Mouse (Mus musculus): ENCODE measurements around the gene Tmem128.

Gene Tmem128

DNA sequence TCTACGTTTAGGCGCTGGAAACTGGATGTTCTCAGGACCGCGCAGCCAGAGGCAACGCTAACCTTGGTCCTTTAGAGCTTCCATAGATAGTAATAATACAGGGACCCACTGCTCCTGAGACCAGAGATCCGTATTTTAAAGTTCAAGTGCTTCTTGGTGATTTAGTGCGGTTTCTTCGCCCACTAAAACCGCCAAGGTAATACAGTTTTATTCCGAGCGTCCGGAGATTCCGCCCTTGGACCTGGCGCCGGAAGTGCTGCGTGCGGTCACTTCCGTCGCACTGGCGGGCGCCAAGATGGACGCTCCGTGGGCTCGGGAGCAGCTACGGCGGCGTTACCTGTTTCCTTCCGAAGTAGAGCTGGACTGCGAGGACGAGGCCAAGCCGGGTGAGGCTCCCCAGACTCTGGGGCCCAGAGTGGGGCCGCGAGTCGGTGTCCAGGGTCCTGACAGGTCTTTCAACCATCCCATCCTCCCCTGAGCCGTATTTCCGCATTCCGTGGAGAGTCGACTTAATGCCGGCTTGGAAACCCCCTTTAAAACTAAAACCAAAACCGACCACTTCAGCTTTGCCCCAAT lies at the start of gene Tmem128:
TSS of gene Tmem128 (plus strand) at position 79 of the 576 bp plus-strand sequence.
- DNase-seq (ENCODE audit: low spot score) = peak; percentile 78

GRCm38 (mm10) chr5:38211691-38212090 lies 48.3 kb upstream of the Tmem128 start:
- DNase-seq (ENCODE audit: low spot score) = no peak

DNA sequence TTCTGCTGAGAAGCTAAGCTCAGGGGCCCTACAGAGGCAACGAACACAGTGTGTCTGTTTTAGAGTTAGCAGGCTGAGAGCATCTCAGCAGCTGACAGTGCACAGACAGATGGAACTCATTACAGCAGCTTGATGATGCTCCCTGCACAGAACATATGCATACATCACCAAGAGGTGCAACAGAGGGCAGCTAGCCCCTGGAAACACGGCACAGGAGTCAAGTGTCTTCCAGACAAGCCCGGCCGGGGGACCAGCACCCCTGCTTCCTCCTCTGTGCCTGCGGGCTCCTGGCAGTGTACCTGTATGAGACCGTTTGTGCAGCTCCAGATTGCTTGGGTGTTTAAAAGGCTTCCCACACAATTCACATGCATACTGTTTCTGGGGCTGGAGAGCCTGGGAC lies 47.0 kb upstream of the Tmem128 start:
- DNase-seq (ENCODE audit: low spot score) = peak; percentile 39

DNA sequence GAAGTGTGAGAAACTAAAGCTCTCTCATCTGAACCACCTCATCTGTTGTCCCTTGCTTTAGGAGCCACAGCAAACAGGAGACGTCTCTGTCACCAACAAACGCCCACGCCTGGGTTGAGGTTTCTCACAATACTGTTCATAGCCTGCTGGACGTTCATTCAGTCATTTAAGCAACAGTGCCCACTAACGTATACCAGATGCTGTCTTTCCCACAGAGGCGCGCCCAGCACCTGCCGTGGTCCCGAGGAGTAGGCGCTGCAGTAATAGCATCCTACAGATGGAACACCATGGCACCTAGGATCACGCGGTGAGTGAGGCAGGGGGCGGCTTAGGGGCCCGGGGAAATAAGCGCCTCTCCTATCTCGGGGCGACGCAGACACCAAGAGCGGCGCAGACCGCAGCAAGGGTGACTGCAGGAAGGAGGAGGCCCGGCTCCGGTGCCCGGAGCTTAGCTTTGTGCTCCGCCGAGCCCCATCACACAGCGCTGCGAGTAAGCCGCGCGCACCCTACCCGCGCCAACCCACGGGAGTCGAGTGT lies 40.1 kb upstream of the Tmem128 start:
- DNase-seq (ENCODE audit: low spot score) = peak; percentile 40

- peak; percentile 91 for DNase-seq (ENCODE audit: low spot score)
Measured at GRCm38 (mm10) chr5:38220328-38220912, 39.6 kb upstream of the Tmem128 start, which contains the start of the genes Zbtb49 and Lyar. Zbtb49 (minus strand) TSS chr5:38220457. Lyar (plus strand) TSS chr5:38220470.

- DNase-seq (ENCODE audit: low spot score) = peak; percentile 69
Measured at GRCm38 (mm10) chr5:38235422-38235821, 24.6 kb upstream of the Tmem128 start.

GRCm38 (mm10) chr5:38236627-38237026 lies 23.4 kb upstream of the Tmem128 start:
- DNase-seq (ENCODE audit: low spot score) = no peak

DNA sequence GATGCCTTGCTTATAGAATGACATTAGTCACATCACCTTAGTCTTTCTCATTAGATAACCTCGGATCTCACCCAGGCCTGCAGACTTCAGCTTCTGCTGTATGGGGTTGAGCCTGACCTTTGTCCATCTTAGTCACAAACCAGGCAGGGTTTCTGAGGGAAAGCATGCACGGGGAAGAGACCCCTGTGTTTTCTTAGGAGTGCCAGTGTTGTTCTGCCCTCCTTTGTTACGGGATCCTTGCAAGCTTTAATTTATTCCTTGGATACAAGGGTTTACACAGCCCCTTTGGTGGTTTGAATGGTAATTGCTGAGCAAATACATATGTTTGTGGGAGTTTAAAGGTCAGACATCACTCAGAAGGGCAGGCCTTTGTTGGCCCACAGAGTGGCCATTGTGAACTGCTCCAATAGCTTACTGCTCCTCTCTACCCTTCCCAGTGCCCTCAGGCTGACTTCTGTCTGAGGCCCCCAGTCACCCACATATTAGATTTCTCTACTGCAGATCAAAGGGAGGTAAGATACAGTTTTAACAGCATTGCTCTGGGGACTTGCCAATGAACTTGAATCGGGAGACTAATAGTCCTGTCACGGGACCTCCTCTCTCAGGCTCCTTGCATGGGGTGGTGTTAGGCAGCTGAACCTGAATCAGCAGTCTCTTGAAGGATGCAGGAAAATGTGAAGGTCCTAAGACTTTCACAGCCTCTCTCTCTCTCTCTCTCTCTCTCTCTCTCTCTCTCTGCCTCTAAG lies 19.1 kb upstream of the Tmem128 start:
- DNase-seq (ENCODE audit: low spot score) = peak; percentile 71

DNA sequence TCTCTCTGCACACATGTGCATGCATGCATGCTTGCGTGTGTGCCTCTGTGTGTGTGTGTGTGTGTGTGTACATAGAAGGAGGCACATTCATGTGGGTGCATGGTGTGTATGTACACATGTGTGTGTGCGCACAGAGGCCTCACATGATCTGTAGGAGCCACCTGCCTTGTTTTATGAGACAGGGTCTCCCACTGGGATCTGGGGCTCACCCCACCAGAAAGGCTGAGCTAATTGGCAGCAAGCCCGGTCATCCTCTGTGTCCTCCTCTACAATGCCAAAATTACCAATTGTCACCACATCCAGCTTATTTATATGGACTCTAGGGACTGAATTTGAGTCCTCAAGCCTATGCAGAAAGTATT lies 18.5 kb upstream of the Tmem128 start:
- DNase-seq (ENCODE audit: low spot score) = no peak

DNA sequence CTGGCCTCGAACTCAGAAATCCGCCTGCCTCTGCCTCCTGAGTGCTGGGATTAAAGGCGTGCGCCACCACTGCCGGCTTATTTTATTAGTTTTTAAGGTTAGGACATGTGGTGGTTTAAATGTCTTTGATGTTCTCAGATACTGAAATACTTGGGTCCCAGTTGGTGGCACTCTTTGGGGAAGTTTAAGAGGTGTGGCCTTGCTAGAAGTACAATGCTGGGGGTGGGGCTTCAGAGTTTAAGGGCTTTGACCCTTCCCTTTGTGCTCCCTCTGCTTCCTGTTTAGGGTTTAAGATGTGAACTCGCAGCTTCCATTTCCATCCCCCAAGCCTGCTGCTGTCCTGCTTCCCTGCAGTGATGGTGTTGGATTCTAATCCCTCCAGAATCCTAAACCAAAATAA lies 18.0 kb upstream of the Tmem128 start:
- no peak for DNase-seq (ENCODE audit: low spot score)

GRCm38 (mm10) chr5:38255195-38255594 lies 4.8 kb upstream of the Tmem128 start:
- no peak for DNase-seq (ENCODE audit: low spot score)

DNA sequence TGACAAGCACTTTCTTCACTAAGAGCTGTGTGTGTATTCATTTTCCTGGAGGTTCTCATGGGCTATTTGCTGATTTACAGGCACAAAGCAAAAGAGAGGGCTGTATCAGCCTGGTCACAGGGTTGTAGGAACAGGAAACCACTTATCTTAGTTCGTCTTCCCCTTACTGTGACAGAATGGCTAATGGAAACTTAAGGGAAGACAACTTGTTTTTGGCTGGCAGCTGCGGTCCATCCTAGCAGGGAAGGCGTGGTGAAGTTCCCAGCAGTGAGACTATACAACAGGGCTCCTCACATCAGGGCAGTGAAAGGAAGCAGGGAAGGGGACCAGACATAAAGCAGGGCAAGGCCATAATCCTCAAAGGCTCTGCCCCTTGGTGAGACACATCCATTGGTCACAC lies 4.3 kb upstream of the Tmem128 start:
- no peak for DNase-seq (ENCODE audit: low spot score)

GRCm38 (mm10) chr5:38256551-38256950 lies 3.4 kb upstream of the Tmem128 start:
- no peak for DNase-seq (ENCODE audit: low spot score)

DNA sequence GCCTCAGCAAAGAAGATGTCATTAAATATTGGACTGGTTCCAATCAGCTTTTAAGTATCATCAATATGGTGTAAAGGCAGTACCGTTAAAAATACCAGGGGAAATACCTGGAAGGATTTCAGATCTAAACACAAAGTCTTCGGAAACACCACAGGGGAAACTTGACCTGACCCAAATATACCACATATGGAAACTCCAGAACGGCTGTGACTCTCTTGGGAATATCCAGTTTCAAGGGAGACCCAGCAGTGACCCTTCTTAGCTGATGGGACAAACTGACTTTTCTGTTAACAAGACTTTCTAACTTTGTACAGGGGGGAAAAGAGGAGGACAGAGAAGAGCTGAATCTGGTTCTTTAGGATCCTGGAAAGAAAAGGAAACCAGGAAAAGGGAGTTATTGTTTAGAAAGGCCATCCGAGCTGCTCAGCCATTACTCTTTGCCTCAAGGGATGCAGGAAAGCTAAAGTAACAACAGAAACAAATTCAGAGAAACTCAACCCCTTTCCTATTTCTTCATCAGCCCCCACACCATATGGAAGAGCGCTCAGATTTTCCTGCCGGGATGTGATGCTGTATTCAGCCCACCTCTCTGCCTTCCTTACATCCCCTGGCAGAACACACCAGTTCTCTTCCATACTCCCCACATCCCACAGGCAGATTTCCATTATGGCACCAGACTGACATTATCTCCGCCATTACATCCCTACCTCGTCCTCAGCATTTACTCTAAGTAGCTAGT lies 1.8 kb upstream of the Tmem128 start:
- no peak for DNase-seq (ENCODE audit: low spot score)

DNA sequence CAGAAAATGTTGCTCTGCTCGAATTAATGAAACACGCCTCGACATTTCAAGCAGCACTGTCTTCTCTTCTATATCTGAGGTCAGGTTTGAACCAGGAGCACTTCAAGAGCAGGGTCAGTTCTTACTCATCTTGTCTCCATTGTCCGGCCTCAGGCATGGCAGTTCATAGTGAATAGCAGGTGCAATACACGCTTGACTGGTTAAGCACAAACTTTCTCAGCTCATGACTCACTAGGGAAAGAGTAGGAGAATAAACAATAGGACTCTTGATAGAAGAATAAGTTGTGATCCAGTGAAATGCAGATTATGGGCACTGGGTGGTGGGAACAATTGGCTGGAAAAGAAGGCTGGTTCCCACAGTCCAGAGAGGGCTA lies 1.2 kb upstream of the Tmem128 start:
- DNase-seq (ENCODE audit: low spot score) = no peak

DNA sequence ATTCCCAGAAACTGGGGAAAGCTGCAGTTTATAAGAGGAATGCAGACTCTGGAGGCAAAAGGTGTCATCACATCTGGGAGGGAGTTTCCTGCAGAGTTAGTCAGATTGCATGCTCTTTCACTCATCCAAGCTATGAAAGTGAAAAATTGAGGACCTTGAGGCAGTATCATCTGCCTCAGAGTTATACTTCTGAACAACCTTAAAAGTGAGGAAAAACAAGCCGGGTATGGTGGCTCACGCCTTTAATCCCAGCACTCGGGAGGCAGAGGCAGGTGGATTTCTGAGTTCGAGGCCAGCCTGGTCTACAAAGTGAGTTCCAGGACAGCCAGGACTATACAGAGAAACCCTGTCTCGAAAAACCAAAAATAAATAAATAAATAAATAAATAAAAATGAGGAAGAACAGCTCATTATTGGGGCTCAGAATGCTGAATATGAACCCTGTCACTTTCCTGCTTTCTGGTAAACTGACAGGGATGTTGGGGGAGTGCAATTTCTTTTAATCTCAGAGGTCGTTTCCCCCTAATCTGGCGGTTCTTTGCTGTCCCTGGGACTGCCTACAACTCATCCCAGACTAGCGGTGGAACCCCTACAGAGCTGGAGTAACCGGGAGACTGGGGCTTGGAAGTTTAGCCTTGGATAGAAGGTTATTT lies 404 bp upstream of the Tmem128 start:
- no peak for DNase-seq (ENCODE audit: low spot score)

GRCm38 (mm10) chr5:38270942-38271341 lies 11.0 kb downstream of the Tmem128 start:
- DNase-seq (ENCODE audit: low spot score) = no peak

DNA sequence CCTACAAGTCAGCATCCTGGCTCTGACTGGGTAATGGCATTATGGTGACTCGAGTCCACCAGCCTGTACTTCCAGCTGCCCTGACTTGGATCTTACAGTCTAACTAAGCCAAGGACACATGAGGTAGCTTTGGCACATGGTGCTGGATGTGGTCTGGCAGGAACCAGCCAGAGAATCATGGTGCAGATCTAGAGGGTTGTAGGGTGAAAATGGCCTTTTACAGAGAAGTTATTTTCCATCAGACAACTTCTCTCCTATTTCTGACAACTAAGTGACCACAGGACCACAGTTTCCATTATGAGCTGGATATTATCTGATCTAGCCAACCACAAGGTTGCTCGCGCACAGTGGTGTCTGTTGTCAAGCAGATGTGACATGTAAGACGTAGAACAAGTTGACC lies 13.8 kb downstream of the Tmem128 start:
- DNase-seq (ENCODE audit: low spot score) = no peak

DNA sequence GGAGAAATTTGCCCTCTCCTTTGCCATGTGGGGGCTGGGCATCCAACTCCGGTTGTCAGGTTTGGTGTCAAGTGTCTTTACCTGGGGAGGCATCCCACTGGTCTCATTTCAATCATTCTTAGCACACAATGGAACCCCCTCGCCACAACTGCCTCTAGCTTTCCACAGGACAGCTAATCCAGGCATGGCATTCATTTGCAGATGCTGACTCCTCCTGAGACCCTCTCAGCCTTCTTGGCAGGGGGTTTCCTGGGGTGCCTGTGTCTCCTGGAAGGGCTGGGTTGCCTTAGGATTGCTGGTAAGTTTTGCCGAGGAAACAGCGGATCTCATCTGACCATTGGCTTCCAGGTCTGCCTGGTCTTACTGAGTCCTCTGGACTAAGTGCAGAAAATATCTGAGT lies 15.8 kb downstream of the Tmem128 start, which contains the start of gene Otop1:
TSS of gene Otop1 (plus strand) at position 202 of the 400 bp plus-strand sequence.
- no peak for DNase-seq (ENCODE audit: low spot score)

DNA sequence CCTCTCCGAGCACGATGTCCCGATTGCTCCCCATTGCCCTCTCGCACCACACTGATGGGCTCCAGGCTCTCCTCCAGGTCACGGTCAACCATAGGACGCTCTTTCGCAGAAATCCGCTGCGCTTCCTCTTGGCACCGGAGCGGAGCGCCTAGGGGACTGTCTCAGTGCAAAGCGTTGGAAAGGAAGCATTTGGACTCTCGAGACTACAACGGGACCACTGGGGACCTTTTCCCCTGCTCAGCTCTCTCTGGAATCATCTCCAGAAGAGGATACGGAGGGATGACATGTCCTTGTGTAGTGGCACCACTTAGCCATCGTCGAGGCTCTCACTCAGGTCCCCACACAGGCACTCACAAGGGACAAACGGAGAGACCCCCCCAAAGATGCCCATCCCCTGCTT lies 16.5 kb downstream of the Tmem128 start:
- DNase-seq (ENCODE audit: low spot score) = peak; percentile 21

DNA sequence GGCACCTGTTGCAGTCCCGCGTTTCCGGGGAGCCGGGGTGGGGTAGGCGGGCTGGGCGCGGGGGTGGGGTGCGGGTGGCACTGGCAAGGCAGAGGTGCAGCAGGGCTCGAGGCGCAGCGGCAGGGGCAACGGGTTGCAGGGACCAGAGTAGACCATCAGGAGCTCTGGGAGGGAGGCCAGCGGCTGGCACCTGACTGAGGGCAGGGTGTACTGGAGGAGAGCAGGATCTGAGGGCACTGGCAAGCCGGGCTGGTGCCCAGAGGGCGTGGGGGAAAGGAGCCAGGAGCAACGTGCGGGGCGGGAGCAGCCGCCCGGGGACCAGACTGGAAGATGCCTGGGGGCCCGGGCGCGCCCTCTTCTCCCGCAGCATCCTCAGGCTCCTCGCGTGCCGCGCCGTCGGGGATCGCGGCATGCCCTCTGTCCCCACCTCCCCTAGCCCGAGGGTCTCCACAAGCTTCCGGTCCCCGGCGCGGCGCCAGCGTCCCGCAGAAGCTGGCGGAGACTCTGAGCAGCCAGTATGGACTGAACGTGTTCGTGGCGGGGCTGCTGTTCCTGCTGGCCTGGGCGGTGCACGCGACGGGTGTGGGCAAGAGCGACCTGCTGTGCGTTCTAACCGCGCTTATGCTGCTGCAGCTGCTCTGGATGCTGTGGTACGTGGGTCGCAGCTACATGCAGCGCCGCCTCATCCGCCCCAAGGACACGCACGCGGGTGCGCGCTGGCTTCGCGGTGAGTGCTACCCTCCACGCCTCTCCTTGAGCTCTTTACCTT lies 17.3 kb downstream of the Tmem128 start:
- DNase-seq (ENCODE audit: low spot score) = peak; percentile 27
